Mouse (Mus musculus): ENCODE measurements around the gene Selenoo.

- no peak for TF ChIP-seq CTCF (IDR thresholded peaks at IDR 0.05; ENCODE audit: low read depth, low read length)
- no peak for TF ChIP-seq POLR2A (IDR thresholded peaks at IDR 0.05; ENCODE audit: insufficient read depth, low read length)
- no peak for TF ChIP-seq EP300 (IDR thresholded peaks at IDR 0.05; ENCODE audit: insufficient read depth, low read depth, low read length)
Observed at GRCm38 (mm10) chr15:89126622-89127021, 37.7 kb downstream of the Selenoo start.

Measured in ES-Bruce4 (cell line).